8 mouse cellular contexts compared by ENCODE assay signal in the genomic region with DNA sequence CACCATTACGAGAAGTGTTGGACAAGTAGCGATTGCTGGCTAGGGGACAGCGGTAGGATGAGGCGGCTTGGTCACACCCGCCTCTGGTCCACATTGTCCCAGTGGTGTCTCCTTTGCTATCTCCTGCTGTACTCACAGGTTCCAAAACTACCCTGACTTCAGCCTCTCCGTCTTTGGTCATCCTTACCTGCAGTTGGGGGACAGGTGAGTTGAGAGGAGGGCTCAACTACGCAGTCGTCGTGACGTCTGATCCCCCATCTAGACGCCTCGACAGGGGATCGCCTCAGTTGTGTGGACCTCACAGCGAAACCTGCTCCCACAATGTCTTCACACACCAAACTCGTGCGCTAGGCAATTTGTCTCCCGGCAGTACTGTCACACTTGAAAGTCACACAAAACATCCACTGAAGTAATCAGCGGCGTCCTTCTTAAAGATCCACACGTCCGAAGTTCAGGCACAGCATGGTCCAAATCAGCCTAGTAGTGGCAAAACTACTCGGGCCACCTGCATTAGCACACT. TPM values are rescaled to one million over a fixed set of nuclear protein-coding genes. Genes with fewer than 3 reads are reported as not detected.
DNase-seq lines count a peak whose midpoint lies in the region; ATAC-seq and TF ChIP-seq lines count a peak whose summit lies in the region.

No protein-coding gene starts in this region.

- no peak for TF ChIP-seq CTCF in lung, embryonic 14.5 days (IDR thresholded peaks at IDR 0.05; ENCODE audit: low read depth)
- TF ChIP-seq CTCF in intestine, postnatal 0 days (IDR thresholded peaks at IDR 0.05; ENCODE audit: low read depth) = no peak

- no peak for DNase-seq in lung, embryonic 14.5 days
- no peak for DNase-seq in lung, postnatal 14 days
- no peak for DNase-seq in right cerebral cortex, postnatal 4 days
- DNase-seq in right cerebral cortex, postnatal 36 days (ENCODE audit: low spot score in 2 of 2) = no peak
- no peak for DNase-seq in layer of hippocampus, postnatal 25 days (ENCODE audit: extremely low spot score in 1 of 2, low spot score in 1 of 2)

- 3% methylated on average over 22 of the region's 22 CpGs for WGBS in lung, embryonic 14.5 days
- 4% methylated on average over 22 of the region's 22 CpGs for WGBS in forebrain, embryonic 12.5 days
- 11% methylated on average over 22 of the region's 22 CpGs for WGBS in intestine, postnatal 0 days
- 5% methylated on average over 22 of the region's 22 CpGs for WGBS in neural tube, embryonic 14.5 days

- H3K9ac ChIP-seq in lung, embryonic 14.5 days = peak overlapping the region; percentile 26
- no peak overlapping the region for H3K9ac ChIP-seq in forebrain, embryonic 12.5 days
- H3K9ac ChIP-seq in intestine, postnatal 0 days (ENCODE audit: low read depth, low read length) = no peak overlapping the region
- H3K9ac ChIP-seq in neural tube, embryonic 14.5 days (replicated peaks; ENCODE audit: low read depth, low read length) = no peak overlapping the region

- peak overlapping the region; percentile 40 for H3K4me3 ChIP-seq in lung, embryonic 14.5 days (ENCODE audit: low read depth, low read length)
- peak overlapping the region; percentile 41 for H3K4me3 ChIP-seq in forebrain, embryonic 12.5 days (replicated peaks)
- H3K4me3 ChIP-seq in intestine, postnatal 0 days (ENCODE audit: low read depth, low read length) = peak overlapping the region; percentile 31
- H3K4me3 ChIP-seq in neural tube, embryonic 14.5 days (ENCODE audit: low read depth, low read length) = peak overlapping the region; percentile 20

- H3K36me3 ChIP-seq in lung, embryonic 14.5 days (ENCODE audit: insufficient read depth) = no peaks in the 10 kb centered on the region
- no peaks in the 10 kb centered on the region for H3K36me3 ChIP-seq in forebrain, embryonic 12.5 days (replicated peaks)
- no peaks in the 10 kb centered on the region for H3K36me3 ChIP-seq in intestine, postnatal 0 days (ENCODE audit: control insufficient read depth, insufficient read depth)
- no peaks in the 10 kb centered on the region for H3K36me3 ChIP-seq in neural tube, embryonic 14.5 days (ENCODE audit: control insufficient read depth, insufficient read depth, low read length)

- no peak for ATAC-seq in lung, embryonic 14.5 days (ENCODE audit: insufficient read depth)
- no peak for ATAC-seq in forebrain, embryonic 12.5 days (ENCODE audit: low FRiP score)
- ATAC-seq in intestine, postnatal 0 days = no peak
- ATAC-seq in neural tube, embryonic 14.5 days (ENCODE audit: low read depth) = no peak

- H3K9me3 ChIP-seq in lung, embryonic 14.5 days (ENCODE audit: low read depth, low read length) = no peaks in the 10 kb centered on the region
- H3K9me3 ChIP-seq in forebrain, embryonic 12.5 days = no peaks in the 10 kb centered on the region
- no peaks in the 10 kb centered on the region for H3K9me3 ChIP-seq in intestine, postnatal 0 days (ENCODE audit: control insufficient read depth)
- H3K9me3 ChIP-seq in neural tube, embryonic 14.5 days (ENCODE audit: control insufficient read depth, low read length) = no peaks in the 10 kb centered on the region

- H3K4me1 ChIP-seq in lung, embryonic 14.5 days (ENCODE audit: insufficient read depth) = no peaks in the 10 kb centered on the region
- peaks cover 12% of the 10 kb centered on the region for H3K4me1 ChIP-seq in forebrain, embryonic 12.5 days
- H3K4me1 ChIP-seq in intestine, postnatal 0 days (replicated peaks; ENCODE audit: control insufficient read depth, insufficient read depth, low read length) = no peaks in the 10 kb centered on the region
- H3K4me1 ChIP-seq in neural tube, embryonic 14.5 days (ENCODE audit: control insufficient read depth, insufficient read depth, low read length) = peaks cover 3% of the 10 kb centered on the region; the same call in 1 of the 2 replicates

- peak overlapping the region; percentile 79 for H3K4me2 ChIP-seq in lung, embryonic 14.5 days
- peak overlapping the region; percentile 60 for H3K4me2 ChIP-seq in forebrain, embryonic 12.5 days
- H3K4me2 ChIP-seq in intestine, postnatal 0 days (replicated peaks; ENCODE audit: low read depth) = peak overlapping the region; percentile 68
- H3K4me2 ChIP-seq in neural tube, embryonic 14.5 days (ENCODE audit: low read depth, low read length) = peak overlapping the region; percentile 39

- H3K27me3 ChIP-seq in lung, embryonic 14.5 days (ENCODE audit: insufficient read depth, low read length) = peaks cover 11% of the 10 kb centered on the region; the same call in 1 of the 2 replicates
- H3K27me3 ChIP-seq in forebrain, embryonic 12.5 days = peaks cover 29% of the 10 kb centered on the region
- H3K27me3 ChIP-seq in intestine, postnatal 0 days (replicated peaks; ENCODE audit: control insufficient read depth, insufficient read depth, low read length) = no peaks in the 10 kb centered on the region
- H3K27me3 ChIP-seq in neural tube, embryonic 14.5 days (ENCODE audit: control insufficient read depth, insufficient read depth, low read length) = no peaks in the 10 kb centered on the region

- H3K27ac ChIP-seq in lung, embryonic 14.5 days (ENCODE audit: low read depth) = no peak overlapping the region
- no peak overlapping the region for H3K27ac ChIP-seq in forebrain, embryonic 12.5 days
- no peak overlapping the region for H3K27ac ChIP-seq in intestine, postnatal 0 days (ENCODE audit: low read depth, low read length)
- no peak overlapping the region for H3K27ac ChIP-seq in neural tube, embryonic 14.5 days (ENCODE audit: low read depth, low read length)

RNA-seq across cellular contexts. Expression of a gene that starts 1.6 kb away (rescaled TPM):
- polyA plus RNA-seq in lung, embryonic 14.5 days (2014; fragmentation: Nextera tagmentation; extraction: Ambion mirVana) = 0.55 and 1.4 TPM in 2 replicates
- 0.76 and 1.00 TPM in 2 replicates for polyA plus RNA-seq in forebrain, embryonic 12.5 days (2016; fragmentation: Nextera tagmentation; extraction: Ambion mirVana)
- polyA plus RNA-seq in intestine, postnatal 0 days (2015; fragmentation: Nextera tagmentation; extraction: Ambion mirVana) = 0.38 and 0.56 TPM in 2 replicates
- polyA plus RNA-seq in neural tube, embryonic 14.5 days (2014; fragmentation: Nextera tagmentation; extraction: Ambion mirVana) = 1.5 and 2.0 TPM in 2 replicates
- total RNA-seq in layer of hippocampus, postnatal 25 days (2021) = 1 to 10 TPM; 1.6 to 2.1 TPM

RNA-seq across cellular contexts. Expression of a gene that starts 2.1 kb away (rescaled TPM):
- polyA plus RNA-seq in lung, embryonic 14.5 days (2014; fragmentation: Nextera tagmentation; extraction: Ambion mirVana) = 11.3 and 11.8 TPM in 2 replicates
- 6.8 and 9.4 TPM in 2 replicates for polyA plus RNA-seq in forebrain, embryonic 12.5 days (2016; fragmentation: Nextera tagmentation; extraction: Ambion mirVana)
- polyA plus RNA-seq in intestine, postnatal 0 days (2015; fragmentation: Nextera tagmentation; extraction: Ambion mirVana) = 5.0 and 5.3 TPM in 2 replicates
- polyA plus RNA-seq in neural tube, embryonic 14.5 days (2014; fragmentation: Nextera tagmentation; extraction: Ambion mirVana) = 3.0 TPM in 2 replicates
- total RNA-seq in layer of hippocampus, postnatal 25 days (2021) = 1 to 10 TPM in 1 of 2 experiments, under 1 TPM in 1; 0.66 to 2.3 TPM

RNA-seq across cellular contexts. Expression of a gene that starts 7.2 kb away (rescaled TPM):
- polyA plus RNA-seq in lung, embryonic 14.5 days (2014; fragmentation: Nextera tagmentation; extraction: Ambion mirVana) = 4.5 and 4.6 TPM in 2 replicates
- 6.2 and 6.8 TPM in 2 replicates for polyA plus RNA-seq in forebrain, embryonic 12.5 days (2016; fragmentation: Nextera tagmentation; extraction: Ambion mirVana)
- polyA plus RNA-seq in intestine, postnatal 0 days (2015; fragmentation: Nextera tagmentation; extraction: Ambion mirVana) = 4.0 and 4.2 TPM in 2 replicates
- polyA plus RNA-seq in neural tube, embryonic 14.5 days (2014; fragmentation: Nextera tagmentation; extraction: Ambion mirVana) = 5.1 and 5.6 TPM in 2 replicates
- 10 to 100 TPM; 50.1 to 50.4 TPM for total RNA-seq in layer of hippocampus, postnatal 25 days (2021)

RNA-seq across cellular contexts. Expression of a gene that starts 24.2 kb away (rescaled TPM):
- polyA plus RNA-seq in lung, embryonic 14.5 days (2014; fragmentation: Nextera tagmentation; extraction: Ambion mirVana) = 935 and 940 TPM in 2 replicates
- polyA plus RNA-seq in forebrain, embryonic 12.5 days (2016; fragmentation: Nextera tagmentation; extraction: Ambion mirVana) = 512 and 565 TPM in 2 replicates
- polyA plus RNA-seq in intestine, postnatal 0 days (2015; fragmentation: Nextera tagmentation; extraction: Ambion mirVana) = 435 and 447 TPM in 2 replicates
- polyA plus RNA-seq in neural tube, embryonic 14.5 days (2014; fragmentation: Nextera tagmentation; extraction: Ambion mirVana) = 400 and 442 TPM in 2 replicates
- total RNA-seq in layer of hippocampus, postnatal 25 days (2021) = 100 to 1,000 TPM; 227 to 260 TPM

RNA-seq across cellular contexts. Expression of a gene that starts 47.1 kb away (rescaled TPM):
- 6.7 and 7.6 TPM in 2 replicates for polyA plus RNA-seq in lung, embryonic 14.5 days (2014; fragmentation: Nextera tagmentation; extraction: Ambion mirVana)
- 1.2 and 1.8 TPM in 2 replicates for polyA plus RNA-seq in forebrain, embryonic 12.5 days (2016; fragmentation: Nextera tagmentation; extraction: Ambion mirVana)
- 14.5 and 15.0 TPM in 2 replicates for polyA plus RNA-seq in intestine, postnatal 0 days (2015; fragmentation: Nextera tagmentation; extraction: Ambion mirVana)
- 3.1 and 3.6 TPM in 2 replicates for polyA plus RNA-seq in neural tube, embryonic 14.5 days (2014; fragmentation: Nextera tagmentation; extraction: Ambion mirVana)
- total RNA-seq in layer of hippocampus, postnatal 25 days (2021) = 1 to 10 TPM; 4.4 TPM
